Mouse (Mus musculus): ENCODE data around the gene Hbs1l.

Hbs1l gene

GRCm38 (mm10) chr10:21401259-21401658 lies 105.5 kb downstream of the Hbs1l start:
- no peak for DNase-seq (ENCODE audit: low spot score in 2 of 2)

GRCm38 (mm10) chr10:21404822-21405221 lies 109.0 kb downstream of the Hbs1l start:
- no peak for DNase-seq (ENCODE audit: low spot score in 2 of 2)

- DNase-seq (ENCODE audit: low spot score in 2 of 2) = no peak
Measured at GRCm38 (mm10) chr10:21405707-21406534, 110.1 kb downstream of the Hbs1l start.

- no peak for DNase-seq (ENCODE audit: low spot score in 2 of 2)
Measured at GRCm38 (mm10) chr10:21410711-21411110, 114.9 kb downstream of the Hbs1l start.

- no peak for DNase-seq (ENCODE audit: low spot score in 2 of 2)
Measured at GRCm38 (mm10) chr10:21411621-21412205, 115.9 kb downstream of the Hbs1l start.

GRCm38 (mm10) chr10:21415031-21415430 lies 119.3 kb downstream of the Hbs1l start:
- DNase-seq (ENCODE audit: low spot score in 2 of 2) = no peak

- no peak for DNase-seq (ENCODE audit: low spot score in 2 of 2)
Measured at GRCm38 (mm10) chr10:21416184-21416583, 120.4 kb downstream of the Hbs1l start.
